Mouse (Mus musculus) E14TG2a.4 (cell line): ENCODE measurements around the gene Nfe2l1.

Experiments
- H3K27me3 ChIP-seq: 2 replicates; pipeline ENCODE4 v1.6.1; 2014; ENCODE audit warnings: low read length, control low read depth; ENCODE audit not compliant: insufficient read depth
- H3K36me3 ChIP-seq: 2 replicates; pipeline ENCODE4 v1.6.1; 2014; ENCODE audit warnings: low read length, control low read depth; ENCODE audit not compliant: insufficient read depth
- H3K4me1 ChIP-seq: replicated peaks from 2 replicates; pipeline ENCODE4 v1.6.1; 2014; ENCODE audit warnings: low read depth, low read length, control low read depth
- H3K4me3 ChIP-seq: replicated peaks from 2 replicates; pipeline ENCODE4 v1.5.1; 2014; ENCODE audit warnings: mild to moderate bottlenecking, low read length
- H3K9me3 ChIP-seq: 2 replicates; pipeline ENCODE4 v1.6.1; 2014; ENCODE audit warnings: low read length, control low read depth
- CTCF ChIP-seq: conservative IDR thresholded peaks from 2 replicates; pipeline ENCODE4 v1.5.1; 2014; ENCODE audit warnings: low read length
- NANOG ChIP-seq: IDR thresholded peaks from 2 replicates; pipeline ENCODE4 v1.6.1; 2014; ENCODE audit warnings: borderline replicate concordance, low read length, mixed read lengths
- POU5F1 ChIP-seq: IDR thresholded peaks from 2 replicates; pipeline ENCODE4 v1.6.1; 2014; ENCODE audit warnings: low read length, borderline replicate concordance

Gene Nfe2l1

DNA sequence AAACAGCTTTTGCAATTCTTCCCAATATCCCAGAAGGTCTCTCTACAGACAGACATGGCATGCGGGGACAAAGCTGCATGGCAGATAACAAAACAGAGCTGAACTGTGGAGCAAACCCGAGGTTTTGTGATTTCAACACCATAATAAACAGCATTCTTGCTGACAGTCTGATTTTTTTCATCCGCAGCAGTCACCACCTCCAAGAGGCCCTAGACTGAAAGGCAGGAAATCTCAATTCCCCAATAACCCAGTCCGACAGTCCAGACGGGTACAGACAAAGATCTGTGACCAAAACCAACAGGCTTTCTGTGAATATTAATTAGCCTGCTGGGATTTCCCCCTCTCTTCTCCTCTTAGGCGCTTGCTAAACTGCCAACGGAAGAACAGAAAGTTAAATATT, 54.1 kb downstream of the Nfe2l1 start:
- TF ChIP-seq CTCF (no peak), NANOG (no peak), POU5F1 (no peak)
- no peaks in the 10 kb centered on the region for H3K9me3 ChIP-seq
- H3K27me3 ChIP-seq: no peaks in the 10 kb centered on the region
- peaks cover 52% of the 10 kb centered on the region for H3K36me3 ChIP-seq
- peaks cover 83% of the 10 kb centered on the region for H3K4me1 ChIP-seq
- H3K4me3 ChIP-seq: no peak overlapping the region

GRCm38 (mm10) chr11:96775063-96775462, 54.7 kb downstream of the Nfe2l1 start:
- H3K9me3 ChIP-seq: no peaks in the 10 kb centered on the region
- H3K4me3 ChIP-seq: 0 out of 2 replicates have a peak overlapping the region, but pooled peaks have one; percentile 3
- peaks cover 58% of the 10 kb centered on the region for H3K36me3 ChIP-seq
- H3K4me1 ChIP-seq: peaks cover 83% of the 10 kb centered on the region
- no peak for TF ChIP-seq POU5F1
- TF ChIP-seq NANOG: no peak
- TF ChIP-seq CTCF: no peak
- H3K27me3 ChIP-seq: no peaks in the 10 kb centered on the region

- 0 out of 2 replicates have a peak overlapping the region, but pooled peaks have one; percentile 3 for H3K4me3 ChIP-seq
- no peaks in the 10 kb centered on the region for H3K27me3 ChIP-seq
- H3K9me3 ChIP-seq: no peaks in the 10 kb centered on the region
- H3K36me3 ChIP-seq: peaks cover 63% of the 10 kb centered on the region
- TF ChIP-seq POU5F1: no peak
- TF ChIP-seq CTCF: peak; percentile 16
- H3K4me1 ChIP-seq: peaks cover 78% of the 10 kb centered on the region
Observed at GRCm38 (mm10) chr11:96774536-96774935, 55.2 kb downstream of the Nfe2l1 start.

- no peaks in the 10 kb centered on the region for H3K9me3 ChIP-seq
- H3K4me1 ChIP-seq: peaks cover 87% of the 10 kb centered on the region
- peak overlapping the region; percentile 35 for H3K4me3 ChIP-seq
- TF ChIP-seq NANOG: no peak
- TF ChIP-seq CTCF: no peak
- TF ChIP-seq POU5F1: no peak
- H3K36me3 ChIP-seq: peaks cover 83% of the 10 kb centered on the region
- H3K27me3 ChIP-seq: no peaks in the 10 kb centered on the region
Observed at GRCm38 (mm10) chr11:96772413-96772812, 57.4 kb downstream of the Nfe2l1 start.

GRCm38 (mm10) chr11:96771274-96771975, 58.3 kb downstream of the Nfe2l1 start:
- H3K4me1 ChIP-seq: peaks cover 90% of the 10 kb centered on the region
- no peaks in the 10 kb centered on the region for H3K27me3 ChIP-seq
- TF ChIP-seq POU5F1 (no peak), CTCF (no peak), NANOG (no peak)
- H3K36me3 ChIP-seq: peaks cover 83% of the 10 kb centered on the region
- peak overlapping the region; percentile 8 for H3K4me3 ChIP-seq
- H3K9me3 ChIP-seq: no peaks in the 10 kb centered on the region

DNA sequence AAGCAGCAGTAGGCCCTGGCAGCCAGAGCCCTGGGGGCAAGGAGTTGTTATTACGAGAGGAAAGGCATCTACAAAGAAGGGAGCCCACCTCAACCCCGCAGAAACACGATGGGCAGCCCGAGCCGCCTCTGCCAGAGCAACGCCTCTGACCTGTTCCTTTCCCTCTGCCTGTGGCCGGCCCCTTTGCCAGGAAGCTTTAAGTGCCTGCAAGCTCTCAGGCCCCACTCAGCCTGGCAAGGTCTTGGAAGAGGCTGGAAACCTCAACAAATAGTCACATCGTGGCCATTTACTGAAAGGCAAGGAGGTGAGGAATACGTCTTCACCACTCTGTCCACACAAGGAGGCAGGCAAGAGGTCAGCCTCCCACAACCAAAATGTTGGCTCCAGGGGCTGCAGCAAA, 61.5 kb downstream of the Nfe2l1 start:
- Histone ChIP-seq H3K4me1 (peaks cover 89% of the 10 kb centered on the region), H3K36me3 (peaks cover 67% of the 10 kb centered on the region)

More for the DNA sequence above, 61.5 kb downstream of the Nfe2l1 start:
- no peak for TF ChIP-seq CTCF
- no peak for TF ChIP-seq NANOG
- TF ChIP-seq POU5F1: no peak
- Histone ChIP-seq H3K27me3 (no peaks in the 10 kb centered on the region), H3K4me3 (peak overlapping the region; percentile 58), H3K9me3 (no peaks in the 10 kb centered on the region)
